Mouse (Mus musculus) stomach, postnatal 0 days (tissue): ENCODE measurements around the gene Cdt1.

Experiments
- CTCF ChIP-seq: IDR thresholded peaks from 2 replicates; pipeline ENCODE4 v1.5.1; 2016; ENCODE audit warnings: antibody characterized with exemption, low read depth, mild to moderate bottlenecking, moderate library complexity
- EP300 ChIP-seq: optimal IDR thresholded peaks from 2 replicates; pipeline ENCODE3; 2016; ENCODE audit warnings: antibody characterized with exemption

- TF ChIP-seq CTCF (no peak), EP300 (no peak)
Observed at GRCm38 (mm10) chr8:122574264-122574663, 6.4 kb downstream of the Cdt1 start.
